Mouse (Mus musculus) hindbrain, embryonic 11.5 days (tissue): ENCODE measurements around the gene Cela3b. TPM values are rescaled to one million over a fixed set of nuclear protein-coding genes. Genes with fewer than 3 reads are reported as not detected.

ENCODE experiments used
- ATAC-seq: fragments of 200-750 bp; cut with Nextera tagmentation; 2 replicates; pipeline ENCODE4 v1.8.0; 2017; ENCODE audit warnings: mild to moderate bottlenecking, moderate TSS enrichment, moderate library complexity; ENCODE audit not compliant: low FRiP score
- DNase-seq: peaks from one replicate; pipeline ENCODE4 v3.0.0-alpha.2; 2015; ENCODE audit warnings: low spot score
- H3K27ac ChIP-seq: fragments of 300-500 bp; sonication (generic); 2 replicates; pipeline ENCODE4 v1.5.1; 2014; ENCODE audit warnings: mild to moderate bottlenecking, low read depth, low read length
- H3K27me3 ChIP-seq: fragments of 300-500 bp; sonication (generic); 2 replicates; pipeline ENCODE4 v1.6.1; 2014; ENCODE audit warnings: mild to moderate bottlenecking, low read length, moderate library complexity, mixed read lengths; ENCODE audit not compliant: control insufficient read depth, insufficient read depth
- H3K36me3 ChIP-seq: fragments of 300-500 bp; sonication (generic); 2 replicates; pipeline ENCODE4 v1.6.1; 2014; ENCODE audit warnings: mild to moderate bottlenecking, low read length, moderate library complexity, mixed read lengths; ENCODE audit not compliant: control insufficient read depth, insufficient read depth
- H3K4me1 ChIP-seq: fragments of 300-500 bp; sonication (generic); replicated peaks from 2 replicates; pipeline ENCODE4 v1.6.1; 2014; ENCODE audit warnings: low read length, mixed read lengths; ENCODE audit not compliant: control insufficient read depth, insufficient read depth
- H3K4me2 ChIP-seq: fragments of 300-500 bp; sonication (generic); replicated peaks from 2 replicates; pipeline ENCODE4 v1.6.1; 2014; ENCODE audit warnings: mild to moderate bottlenecking, low read depth, low read length
- H3K4me3 ChIP-seq: fragments of 300-500 bp; sonication (generic); 2 replicates; pipeline ENCODE4 v1.5.1; 2014; ENCODE audit warnings: low read depth, low read length
- H3K9ac ChIP-seq: fragments of 300-500 bp; sonication (generic); 2 replicates; pipeline ENCODE4 v1.6.1; 2014; ENCODE audit warnings: low read depth, low read length
- H3K9me3 ChIP-seq: fragments of 300-500 bp; sonication (generic); 2 replicates; pipeline ENCODE4 v1.6.1; 2016; ENCODE audit warnings: low read length; ENCODE audit not compliant: control insufficient read depth
- WGBS: fragments of 180-500 bp; shearing (Covaris S2); extraction: QIAGEN DNeasy Blood & Tissue Kit; methylation state at CpG from one replicate; pipeline ENCODE4 v1.1.7; 2014; 5-methylcytosine and 5-hydroxymethylcytosine counted together
- polyA plus RNA-seq: library from polyadenylated mRNA; unstranded; fragments of >200 nt; fragmentation: Nextera tagmentation; extraction: Ambion mirVana; gene quantifications from 2 replicates; pipeline ENCODE4 v1.2.1, GENCODE M21; 2014

Cela3b gene
- polyA plus RNA-seq, 1 experiment from 2014 or later: not detected

DNA sequence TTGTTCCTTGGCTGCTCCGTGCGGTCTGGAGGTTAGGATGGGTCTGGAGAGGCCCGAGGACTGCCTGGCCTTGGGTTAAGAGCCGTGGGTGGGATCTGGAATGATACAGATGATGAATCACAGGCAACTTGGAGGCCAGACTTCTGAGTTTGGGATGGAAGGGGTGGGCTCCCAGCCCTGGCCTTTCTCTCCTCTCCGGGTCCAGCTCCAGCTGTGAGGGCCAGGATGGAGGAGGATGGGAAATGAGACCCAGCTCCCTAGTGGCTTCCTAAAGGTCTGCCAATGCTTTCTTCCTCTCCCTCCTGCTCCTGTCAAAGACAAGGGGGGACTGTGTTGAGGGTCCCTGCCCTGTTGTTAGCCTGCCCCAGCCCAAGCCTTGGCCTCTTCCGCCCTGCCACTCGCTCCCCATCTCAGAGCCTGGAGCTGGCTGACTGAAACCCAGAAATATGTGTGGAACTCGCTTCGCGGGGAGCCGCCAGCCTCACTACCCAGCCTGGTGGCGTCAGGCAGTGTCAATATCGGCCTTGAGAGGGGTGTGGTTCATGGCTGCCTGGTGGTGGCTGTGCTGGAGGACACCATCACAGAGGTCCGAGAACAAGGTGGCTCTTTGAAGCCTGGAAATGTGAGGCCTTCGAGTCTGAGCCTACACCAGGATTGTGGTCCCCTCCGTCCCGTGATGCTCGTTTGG lies 43.5 kb upstream of the Cela3b start:
- Histone ChIP-seq H3K9me3 (no peaks in the 10 kb centered on the region), H3K9ac (no peak overlapping the region), H3K4me2 (no peak overlapping the region), H3K27me3 (no peaks in the 10 kb centered on the region), H3K4me3 (no peak overlapping the region), H3K36me3 (no peaks in the 10 kb centered on the region), H3K27ac (no peak overlapping the region; the same call in 1 of the 2 replicates), H3K4me1 (peaks cover 13% of the 10 kb centered on the region)
- WGBS: 77% methylated on average over 18 of the region's 18 CpGs
- ATAC-seq (no peak), DNase-seq (no peak)

- Histone ChIP-seq H3K27ac (no peak overlapping the region), H3K4me2 (no peak overlapping the region), H3K9ac (no peak overlapping the region), H3K9me3 (no peaks in the 10 kb centered on the region), H3K27me3 (no peaks in the 10 kb centered on the region), H3K4me3 (no peak overlapping the region), H3K36me3 (no peaks in the 10 kb centered on the region), H3K4me1 (peaks cover 12% of the 10 kb centered on the region)
- WGBS: 88% methylated on average over 8 of the region's 8 CpGs
- no peak for ATAC-seq
- no peak for DNase-seq
Measured at GRCm38 (mm10) chr4:137473240-137473639, 42.9 kb upstream of the Cela3b start.

- H3K27ac ChIP-seq: no peak overlapping the region; the same call in 1 of the 2 replicates
Measured at GRCm38 (mm10) chr4:137471326-137471725, 41.0 kb upstream of the Cela3b start.

DNA sequence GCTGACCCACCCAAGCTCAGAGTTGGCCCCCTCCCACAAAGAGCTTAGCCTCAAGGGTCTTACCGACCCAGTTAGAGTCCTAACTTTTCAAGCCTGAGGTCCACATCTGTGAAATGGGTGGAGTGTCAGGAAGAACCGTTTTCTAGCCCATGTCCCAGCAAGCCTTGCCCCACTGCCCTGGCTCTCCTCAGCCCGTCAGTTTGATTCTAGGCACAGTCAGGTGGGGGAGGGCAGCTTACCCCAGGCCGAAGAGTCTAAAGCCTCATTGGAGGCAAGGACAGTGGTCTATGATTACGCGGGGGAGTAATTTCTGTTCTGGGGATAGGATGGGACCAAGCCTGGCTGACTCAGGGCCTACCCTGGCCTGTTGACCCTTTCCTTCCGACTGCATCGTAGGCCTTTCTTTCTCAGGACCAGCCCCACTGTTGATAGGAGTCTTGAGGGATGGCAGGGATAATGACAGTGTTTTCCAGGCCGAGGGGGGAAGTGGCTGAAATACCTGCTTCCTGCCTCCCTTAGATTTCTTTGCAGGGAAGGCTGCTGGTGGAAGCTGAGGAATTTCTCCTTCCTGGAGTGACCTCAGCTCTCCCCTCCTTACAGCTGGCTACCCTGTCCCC lies 40.5 kb upstream of the Cela3b start:
- H3K9me3 ChIP-seq: no peaks in the 10 kb centered on the region
- H3K4me1 ChIP-seq: no peaks in the 10 kb centered on the region; the same call in 1 of the 2 replicates
- DNase-seq (no peak), ATAC-seq (no peak)
- WGBS: 60% methylated on average over 9 of the region's 9 CpGs
- H3K27me3 ChIP-seq: no peaks in the 10 kb centered on the region
- no peak overlapping the region; the same call in 1 of the 2 replicates for H3K27ac ChIP-seq
- no peak overlapping the region for H3K4me2 ChIP-seq
- no peaks in the 10 kb centered on the region for H3K36me3 ChIP-seq
- H3K4me3 ChIP-seq: no peak overlapping the region
- H3K9ac ChIP-seq: no peak overlapping the region

More at GRCm38 (mm10) chr4:137471326-137471725, 41.0 kb upstream of the Cela3b start:
- no peaks in the 10 kb centered on the region for H3K36me3 ChIP-seq
- WGBS: 67% methylated on average over 8 of the region's 8 CpGs
- ATAC-seq (no peak), DNase-seq (no peak)
- H3K9me3 ChIP-seq: no peaks in the 10 kb centered on the region
- H3K9ac ChIP-seq: no peak overlapping the region
- H3K4me3 ChIP-seq: no peak overlapping the region
- peaks cover 2% of the 10 kb centered on the region; the same call in 1 of the 2 replicates for H3K4me1 ChIP-seq
- no peak overlapping the region for H3K4me2 ChIP-seq
- H3K27me3 ChIP-seq: no peaks in the 10 kb centered on the region

DNA sequence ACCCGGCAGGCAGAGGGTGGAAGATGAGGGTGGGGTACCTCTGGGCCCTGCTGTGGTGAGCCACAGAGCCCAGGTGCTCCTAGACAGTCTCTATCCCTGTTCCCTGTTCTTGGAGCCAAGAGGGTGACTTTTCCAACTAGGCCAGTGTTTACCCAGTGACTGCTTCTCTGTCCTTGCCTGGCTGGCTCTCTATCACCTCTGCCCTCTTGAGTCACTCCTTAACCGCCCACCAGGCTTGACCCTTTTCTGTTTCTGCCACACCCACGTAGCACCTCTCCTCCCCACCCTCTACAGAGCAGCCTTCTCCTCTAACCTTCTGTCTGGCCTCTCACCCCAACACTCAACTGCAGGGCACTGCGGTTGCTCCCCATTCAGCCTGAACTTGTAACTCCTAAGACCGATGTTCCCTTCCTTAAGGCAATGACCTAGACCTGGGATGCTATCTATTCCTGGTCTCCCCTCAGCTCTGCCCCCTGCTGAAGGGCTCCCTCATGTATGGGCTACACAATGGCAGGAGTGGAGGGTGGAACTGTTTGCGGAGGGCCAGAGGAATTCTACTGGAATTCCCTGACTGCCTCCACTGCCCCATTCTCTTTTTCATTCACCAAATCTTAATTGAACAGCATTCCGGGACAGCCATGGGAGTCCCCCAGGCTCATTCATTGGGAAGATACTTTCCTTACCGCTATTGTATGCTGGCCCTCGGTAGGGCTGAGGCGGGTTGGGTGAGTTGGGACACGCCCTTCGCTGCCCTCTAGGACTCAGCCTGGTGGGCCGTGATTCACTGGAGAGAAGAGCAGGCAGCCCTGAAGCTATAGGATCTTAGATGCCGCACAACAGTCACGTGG lies 39.7 kb upstream of the Cela3b start:
- 33% methylated on average over 15 of the region's 15 CpGs for WGBS
- Histone ChIP-seq H3K27ac (no peak overlapping the region), H3K9me3 (no peaks in the 10 kb centered on the region), H3K4me2 (peak overlapping the region; percentile 85), H3K4me3 (peak overlapping the region; percentile 50), H3K4me1 (no peaks in the 10 kb centered on the region; the same call in 1 of the 2 replicates), H3K36me3 (no peaks in the 10 kb centered on the region), H3K27me3 (no peaks in the 10 kb centered on the region), H3K9ac (no peak overlapping the region)
- ATAC-seq: no peak
- no peak for DNase-seq

- Histone ChIP-seq H3K4me3 (peak overlapping the region; percentile 50), H3K9ac (peak overlapping the region; percentile 58), H3K9me3 (no peaks in the 10 kb centered on the region), H3K4me2 (peak overlapping the region; percentile 85), H3K27me3 (no peaks in the 10 kb centered on the region), H3K27ac (no peak overlapping the region), H3K36me3 (no peaks in the 10 kb centered on the region), H3K4me1 (no peaks in the 10 kb centered on the region; the same call in 1 of the 2 replicates)
- ATAC-seq: peak; percentile 6
- WGBS: 5% methylated on average over 20 of the region's 20 CpGs
- DNase-seq: peak; percentile 45
Measured at GRCm38 (mm10) chr4:137469081-137469844, 38.9 kb upstream of the Cela3b start.

DNA sequence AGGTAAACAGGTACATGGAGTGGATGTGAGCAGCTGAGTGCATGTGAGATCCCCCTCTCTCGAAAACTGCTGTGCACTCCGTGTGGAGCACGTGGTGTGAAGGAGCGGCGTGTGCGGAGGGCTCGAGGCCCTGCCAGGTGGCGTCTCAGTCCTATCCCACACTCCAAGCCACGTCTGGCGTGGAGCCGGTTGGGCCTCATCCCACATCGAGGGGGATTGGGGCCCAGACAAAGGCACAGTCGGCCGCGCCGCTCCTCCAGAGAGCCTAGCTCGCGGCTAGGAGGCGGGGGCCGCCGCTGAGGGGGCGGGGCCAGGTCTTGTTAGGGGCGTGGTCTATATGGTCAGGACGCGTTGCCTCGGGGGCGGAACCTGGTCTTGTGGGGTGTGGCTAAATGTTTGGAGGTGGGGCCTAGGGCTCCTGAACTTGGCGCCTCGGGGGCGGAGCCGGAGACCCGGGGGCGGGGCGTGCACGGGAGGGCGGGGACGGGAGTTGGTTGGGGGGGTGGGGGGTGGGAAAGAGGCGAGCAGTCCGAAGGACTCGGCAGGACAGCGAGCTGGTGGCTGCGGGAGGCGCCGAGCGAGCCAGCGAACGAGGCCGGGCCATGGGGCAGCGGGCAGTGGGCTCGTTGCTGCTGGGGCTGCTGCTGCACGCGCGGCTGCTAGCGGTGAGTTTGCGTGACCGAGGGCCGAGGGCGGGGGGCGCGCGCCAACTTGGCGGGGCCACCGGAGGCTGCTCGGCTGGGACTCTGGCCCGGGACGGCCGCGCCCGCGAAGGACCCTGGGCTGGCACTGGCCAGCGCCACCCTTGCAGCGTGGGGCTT lies 38.1 kb upstream of the Cela3b start, which contains the start of gene Hspg2:
Gene Hspg2, plus strand, starts transcription at position 510 of the 821 bp plus-strand sequence.
- peak; percentile 92 for ATAC-seq
- no peaks in the 10 kb centered on the region for H3K27me3 ChIP-seq
- peak within 1 kb of the TSS; percentile 50 for H3K4me3 ChIP-seq
- no peaks in the 10 kb centered on the region for H3K9me3 ChIP-seq
- no peaks in the 10 kb centered on the region for H3K36me3 ChIP-seq
- 0 out of 2 replicates have a peak within 1 kb of the TSS, but pooled peaks have one; percentile 24 for H3K27ac ChIP-seq
- peak; percentile 99 for DNase-seq
- under 1% methylated on average over 44 of the region's 72 CpGs for whole genome bisulfite sequencing
- peak within 1 kb of the TSS; percentile 85 for H3K4me2 ChIP-seq
- peak within 1 kb of the TSS; percentile 58 for H3K9ac ChIP-seq
- no peaks in the 10 kb centered on the region; the same call in 1 of the 2 replicates for H3K4me1 ChIP-seq
